In the genomic region with DNA sequence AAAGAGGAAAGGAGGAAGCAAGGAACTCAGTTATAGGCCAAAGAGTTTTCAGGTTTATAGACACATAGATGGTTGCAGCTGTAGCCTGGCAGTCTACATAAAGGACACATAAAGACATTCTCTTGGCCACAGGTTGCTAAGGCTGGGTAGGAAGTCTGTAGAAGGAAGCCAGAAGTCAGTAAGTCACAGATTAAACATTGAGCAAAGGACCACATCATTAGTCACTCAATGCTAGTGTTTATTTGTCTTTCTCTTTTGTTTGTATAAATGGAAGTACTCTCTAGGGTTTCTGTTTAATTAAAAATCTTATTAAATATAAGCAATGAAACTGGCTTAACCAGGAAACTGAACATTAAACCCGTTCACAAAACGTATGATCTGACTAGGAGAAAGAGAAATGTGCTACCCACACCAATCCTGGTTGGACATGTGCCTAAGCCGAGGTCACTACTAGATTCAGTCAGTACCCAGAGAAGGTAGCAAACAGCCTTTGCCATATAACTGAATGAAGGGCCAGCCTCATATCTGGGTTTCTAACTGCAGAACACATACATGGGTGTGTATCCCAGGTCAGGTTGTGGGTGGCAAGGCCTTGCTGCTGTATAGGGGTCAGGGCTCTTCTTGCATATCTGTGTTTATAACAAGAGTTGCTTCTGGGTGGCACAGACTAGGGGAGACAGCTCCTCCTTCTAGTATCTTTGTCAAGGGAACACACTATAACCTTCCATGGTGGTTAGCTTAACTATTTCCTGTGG, we compare ENCODE assay signal across 19 mouse cellular contexts.
DNase-seq lines count a peak whose midpoint lies in the region; ATAC-seq and TF ChIP-seq lines count a peak whose summit lies in the region.
"Had no signal": no experiment of that assay in that cellular context is flagged by ENCODE, and none has a peak within 500 bp of the region (broad histone marks: within the 10 kb centered on the region; RNA-seq: fewer than 3 reads in every experiment).

No protein-coding gene starts in this region.

- no peaks in the 10 kb centered on the region for H3K27me3 ChIP-seq in lung, embryonic 14.5 days (ENCODE audit: insufficient read depth, low read length)
- H3K27me3 ChIP-seq in midbrain, embryonic 11.5 days (ENCODE audit: control insufficient read depth, insufficient read depth, low read length), result no peaks in the 10 kb centered on the region
- H3K27me3 ChIP-seq in midbrain, postnatal 0 days (ENCODE audit: insufficient read depth, low read length), result no peaks in the 10 kb centered on the region
- H3K27me3 ChIP-seq in stomach, embryonic 16.5 days (ENCODE audit: control insufficient read depth, insufficient read depth, low read length), result no peaks in the 10 kb centered on the region
- H3K27me3 ChIP-seq in intestine, embryonic 16.5 days (replicated peaks; ENCODE audit: control insufficient read depth, insufficient read depth, low read length), result no peaks in the 10 kb centered on the region
- H3K27me3 ChIP-seq: embryonic facial prominence, embryonic 12.5 days; forebrain, embryonic 15.5 days; heart, embryonic 12.5 days had no signal

- ATAC-seq in lung, embryonic 14.5 days (ENCODE audit: insufficient read depth), result peak; percentile 44
- no peak for ATAC-seq in midbrain, embryonic 11.5 days (ENCODE audit: low FRiP score)
- ATAC-seq in midbrain, postnatal 0 days (ENCODE audit: low FRiP score), result no peak
- peak; percentile 68; the same call in 1 of the 2 replicates for ATAC-seq in stomach, embryonic 16.5 days (ENCODE audit: insufficient read depth, low FRiP score)
- ATAC-seq in intestine, embryonic 16.5 days, result no peak
- ATAC-seq: forebrain, embryonic 15.5 days had no signal

- no peak overlapping the region for H3K27ac ChIP-seq in lung, embryonic 14.5 days (ENCODE audit: low read depth)
- H3K27ac ChIP-seq in midbrain, embryonic 11.5 days (ENCODE audit: low read depth, low read length), result no peak overlapping the region
- H3K27ac ChIP-seq in midbrain, postnatal 0 days (ENCODE audit: low read depth, low read length), result no peak overlapping the region
- peak overlapping the region; percentile 84 for H3K27ac ChIP-seq in stomach, embryonic 16.5 days (ENCODE audit: low read length)
- H3K27ac ChIP-seq in intestine, embryonic 16.5 days (ENCODE audit: low read length), result no peak overlapping the region
- H3K27ac ChIP-seq: embryonic facial prominence, embryonic 12.5 days; forebrain, embryonic 15.5 days had no signal

- TF ChIP-seq CTCF in lung, embryonic 14.5 days (IDR thresholded peaks at IDR 0.05; ENCODE audit: low read depth), result no peak
- TF ChIP-seq CTCF in midbrain, postnatal 0 days (IDR thresholded peaks at IDR 0.05), result no peak

- no peaks in the 10 kb centered on the region for H3K4me1 ChIP-seq in lung, embryonic 14.5 days (ENCODE audit: insufficient read depth)
- no peaks in the 10 kb centered on the region for H3K4me1 ChIP-seq in midbrain, embryonic 11.5 days (ENCODE audit: control insufficient read depth, insufficient read depth, low read length)
- no peaks in the 10 kb centered on the region for H3K4me1 ChIP-seq in midbrain, postnatal 0 days (ENCODE audit: insufficient read depth, low read length)
- peaks cover 10% of the 10 kb centered on the region for H3K4me1 ChIP-seq in stomach, embryonic 16.5 days (ENCODE audit: control insufficient read depth, insufficient read depth, low read length)
- no peaks in the 10 kb centered on the region for H3K4me1 ChIP-seq in intestine, embryonic 16.5 days (ENCODE audit: control insufficient read depth, insufficient read depth, low read length)
- H3K4me1 ChIP-seq: embryonic facial prominence, embryonic 12.5 days; forebrain, embryonic 15.5 days; heart, embryonic 12.5 days had no signal

- no peak overlapping the region for H3K9ac ChIP-seq in lung, embryonic 14.5 days
- H3K9ac ChIP-seq in midbrain, embryonic 11.5 days (ENCODE audit: low read length), result no peak overlapping the region
- no peak overlapping the region for H3K9ac ChIP-seq in midbrain, postnatal 0 days (replicated peaks; ENCODE audit: low read length, poor library complexity, severe bottlenecking)
- H3K9ac ChIP-seq in stomach, embryonic 16.5 days (ENCODE audit: low read length), result no peak overlapping the region
- H3K9ac ChIP-seq in intestine, embryonic 16.5 days (ENCODE audit: low read depth, low read length), result no peak overlapping the region
- H3K9ac ChIP-seq: embryonic facial prominence, embryonic 12.5 days; forebrain, embryonic 15.5 days; heart, embryonic 12.5 days had no signal

- no peaks in the 10 kb centered on the region for H3K9me3 ChIP-seq in lung, embryonic 14.5 days (ENCODE audit: low read depth, low read length)
- no peaks in the 10 kb centered on the region for H3K9me3 ChIP-seq in midbrain, embryonic 11.5 days (ENCODE audit: control insufficient read depth, low read length)
- H3K9me3 ChIP-seq in midbrain, postnatal 0 days (ENCODE audit: low read length), result no peaks in the 10 kb centered on the region
- no peaks in the 10 kb centered on the region for H3K9me3 ChIP-seq in stomach, embryonic 16.5 days (replicated peaks; ENCODE audit: control insufficient read depth, low read length)
- 0 out of 2 replicates have a peak, but pooled peaks cover 5% of the 10 kb centered on the region for H3K9me3 ChIP-seq in intestine, embryonic 16.5 days (ENCODE audit: control insufficient read depth, low read length)
- H3K9me3 ChIP-seq: embryonic facial prominence, embryonic 12.5 days; forebrain, embryonic 15.5 days; heart, embryonic 12.5 days had no signal

- 30% methylated on average over 3 of the region's 3 CpGs for WGBS in lung, embryonic 14.5 days
- 83% methylated on average over 3 of the region's 3 CpGs for WGBS in midbrain, embryonic 11.5 days
- 81% methylated on average over 3 of the region's 3 CpGs for WGBS in midbrain, postnatal 0 days
- 46% methylated on average over 3 of the region's 3 CpGs for WGBS in stomach, embryonic 16.5 days
- 57% methylated on average over 3 of the region's 3 CpGs for WGBS in intestine, embryonic 16.5 days

- DNase-seq in heart, adult 11 months, result peak; percentile 31
- no peak for DNase-seq in heart, adult 8-10 months (ENCODE audit: low spot score)
- peak; percentile 11 for DNase-seq in lung, embryonic 14.5 days
- no peak for DNase-seq in lung, postnatal 25 days (ENCODE audit: low spot score)
- peak; percentile 12 for DNase-seq in midbrain, embryonic 11.5 days (ENCODE audit: low spot score, missing footprints)
- DNase-seq in midbrain, postnatal 0 days (ENCODE audit: low spot score), result no peak
- DNase-seq: adrenal gland, postnatal 10 days; B cell, adult 2 months; cerebellum, adult 11 months; cerebellum, adult 9-10 months; cerebellum, postnatal 25 days; gastrocnemius, postnatal 36 days; heart, adult 18-20 months; heart, postnatal 36 days had no signal

- no peak overlapping the region for H3K4me3 ChIP-seq in lung, embryonic 14.5 days (ENCODE audit: low read depth, low read length)
- no peak overlapping the region for H3K4me3 ChIP-seq in midbrain, embryonic 11.5 days (ENCODE audit: low read depth, low read length)
- H3K4me3 ChIP-seq in midbrain, postnatal 0 days (ENCODE audit: low read depth, low read length), result no peak overlapping the region
- H3K4me3 ChIP-seq in stomach, embryonic 16.5 days (replicated peaks; ENCODE audit: low read length), result no peak overlapping the region
- H3K4me3 ChIP-seq in intestine, embryonic 16.5 days (ENCODE audit: low read length), result no peak overlapping the region
- H3K4me3 ChIP-seq: embryonic facial prominence, embryonic 12.5 days; forebrain, embryonic 15.5 days; heart, embryonic 12.5 days had no signal

- no peaks in the 10 kb centered on the region for H3K36me3 ChIP-seq in lung, embryonic 14.5 days (ENCODE audit: insufficient read depth)
- no peaks in the 10 kb centered on the region for H3K36me3 ChIP-seq in midbrain, embryonic 11.5 days (ENCODE audit: control insufficient read depth, insufficient read depth, low read length)
- H3K36me3 ChIP-seq in midbrain, postnatal 0 days (ENCODE audit: insufficient read depth, low read length), result no peaks in the 10 kb centered on the region
- H3K36me3 ChIP-seq in stomach, embryonic 16.5 days (ENCODE audit: control insufficient read depth, insufficient read depth, low read length), result no peaks in the 10 kb centered on the region
- H3K36me3 ChIP-seq in intestine, embryonic 16.5 days (ENCODE audit: control insufficient read depth, insufficient read depth, low read length), result no peaks in the 10 kb centered on the region
- H3K36me3 ChIP-seq: embryonic facial prominence, embryonic 12.5 days; forebrain, embryonic 15.5 days; heart, embryonic 12.5 days had no signal

- H3K4me2 ChIP-seq in lung, embryonic 14.5 days, result no peak overlapping the region
- no peak overlapping the region for H3K4me2 ChIP-seq in midbrain, embryonic 11.5 days
- no peak overlapping the region for H3K4me2 ChIP-seq in midbrain, postnatal 0 days (ENCODE audit: low read depth, low read length, poor library complexity, severe bottlenecking)
- H3K4me2 ChIP-seq in stomach, embryonic 16.5 days (ENCODE audit: low read depth, low read length), result no peak overlapping the region
- H3K4me2 ChIP-seq in intestine, embryonic 16.5 days (ENCODE audit: low read depth, low read length), result no peak overlapping the region
- H3K4me2 ChIP-seq: embryonic facial prominence, embryonic 12.5 days; forebrain, embryonic 15.5 days; heart, embryonic 12.5 days had no signal

Comparison
In these comparisons a context has a peak if more than half of its experiments do, and no peak if none do; other contexts are left out.
1. DNase-seq: peak in heart, adult 11 months (single experiment), lung, embryonic 14.5 days (single experiment) and midbrain, embryonic 11.5 days (single experiment); none in heart, adult 8-10 months (single experiment), lung, postnatal 25 days (single experiment) and midbrain, postnatal 0 days (single experiment).
2. ATAC-seq: peak in lung, embryonic 14.5 days (single experiment) and stomach, embryonic 16.5 days (single experiment); none in midbrain, embryonic 11.5 days (single experiment), midbrain, postnatal 0 days (single experiment) and intestine, embryonic 16.5 days (single experiment).